Mouse (Mus musculus) hindbrain, postnatal 0 days (tissue): ENCODE data around the gene Fam162a. TPM values are rescaled to one million over a fixed set of nuclear protein-coding genes. Genes with fewer than 3 reads are reported as not detected.
A peak's percentile ranks its signal among the peaks of the same experiment; 100 is the strongest.
"Not testable (repeated sequence)": the region's sequence is repeated elsewhere in the genome, so short reads cannot be mapped to it uniquely, and the experiment has no call there.

Experiments
- ATAC-seq: fragments of 200-750 bp; cut with Nextera tagmentation; 2 replicates; pipeline ENCODE4 v1.8.0; 2017; ENCODE audit warnings: mild to moderate bottlenecking, moderate TSS enrichment, moderate library complexity
- DNase-seq: peaks from one replicate; pipeline ENCODE4 v3.0.0-alpha.2; 2015; ENCODE audit warnings: low spot score
- H3K27ac ChIP-seq: fragments of 300-500 bp; sonication (generic); 2 replicates; pipeline ENCODE4 v1.5.1; 2014; ENCODE audit warnings: mild to moderate bottlenecking
- H3K27me3 ChIP-seq: fragments of 300-500 bp; sonication (generic); 2 replicates; pipeline ENCODE4 v1.6.1; 2014; ENCODE audit warnings: low read length, mixed read lengths; ENCODE audit not compliant: insufficient read depth
- H3K36me3 ChIP-seq: fragments of 300-500 bp; sonication (generic); 2 replicates; pipeline ENCODE4 v1.6.1; 2014; ENCODE audit warnings: low read length, mixed read lengths; ENCODE audit not compliant: insufficient read depth
- H3K4me1 ChIP-seq: fragments of 300-500 bp; sonication (generic); 2 replicates; pipeline ENCODE4 v1.6.1; 2014; ENCODE audit warnings: antibody characterized with exemption, low read length, mixed read lengths; ENCODE audit not compliant: insufficient read depth
- H3K4me2 ChIP-seq: fragments of 300-500 bp; sonication (generic); 2 replicates; pipeline ENCODE4 v1.6.1; 2014; ENCODE audit warnings: low read depth, mild to moderate bottlenecking, low read length, moderate library complexity, mixed read lengths
- H3K4me3 ChIP-seq: fragments of 300-500 bp; sonication (generic); 2 replicates; pipeline ENCODE4 v1.5.1; 2014; ENCODE audit warnings: low read length
- H3K9ac ChIP-seq: fragments of 300-500 bp; sonication (generic); replicated peaks from 2 replicates; pipeline ENCODE4 v1.6.1; 2014; ENCODE audit warnings: mild to moderate bottlenecking, low read length, moderate library complexity, mixed read lengths
- H3K9me3 ChIP-seq: fragments of 300-500 bp; sonication (generic); 2 replicates; pipeline ENCODE4 v1.6.1; 2016; ENCODE audit warnings: low read length, mixed read lengths
- CTCF ChIP-seq: IDR thresholded peaks from 2 replicates; pipeline ENCODE4 v1.5.1; 2016; ENCODE audit warnings: antibody characterized with exemption, control low read depth, low read depth
- WGBS: fragments of 180-500 bp; shearing (Covaris S2); extraction: QIAGEN DNeasy Blood & Tissue Kit; methylation state at CpG from one replicate; pipeline ENCODE4 v1.1.7; 2014; 5-methylcytosine and 5-hydroxymethylcytosine counted together
- polyA plus RNA-seq: library from polyadenylated mRNA; unstranded; fragments of >200 nt; fragmentation: Nextera tagmentation; extraction: Ambion mirVana; gene quantifications from 2 replicates; pipeline ENCODE4 v1.2.1, GENCODE M21; 2015
- total RNA-seq: library from RNA; depleted of rRNA; stranded (reverse); fragments of >200 nt; gene quantifications from 2 replicates; pipeline ENCODE4 v1.2.3, GENCODE M21; 2014; rRNA removed

The Fam162a gene
- total RNA-seq: 7.2 and 8.3 TPM in 2 replicates
- polyA plus RNA-seq: 145 and 146 TPM in 2 replicates

DNA sequence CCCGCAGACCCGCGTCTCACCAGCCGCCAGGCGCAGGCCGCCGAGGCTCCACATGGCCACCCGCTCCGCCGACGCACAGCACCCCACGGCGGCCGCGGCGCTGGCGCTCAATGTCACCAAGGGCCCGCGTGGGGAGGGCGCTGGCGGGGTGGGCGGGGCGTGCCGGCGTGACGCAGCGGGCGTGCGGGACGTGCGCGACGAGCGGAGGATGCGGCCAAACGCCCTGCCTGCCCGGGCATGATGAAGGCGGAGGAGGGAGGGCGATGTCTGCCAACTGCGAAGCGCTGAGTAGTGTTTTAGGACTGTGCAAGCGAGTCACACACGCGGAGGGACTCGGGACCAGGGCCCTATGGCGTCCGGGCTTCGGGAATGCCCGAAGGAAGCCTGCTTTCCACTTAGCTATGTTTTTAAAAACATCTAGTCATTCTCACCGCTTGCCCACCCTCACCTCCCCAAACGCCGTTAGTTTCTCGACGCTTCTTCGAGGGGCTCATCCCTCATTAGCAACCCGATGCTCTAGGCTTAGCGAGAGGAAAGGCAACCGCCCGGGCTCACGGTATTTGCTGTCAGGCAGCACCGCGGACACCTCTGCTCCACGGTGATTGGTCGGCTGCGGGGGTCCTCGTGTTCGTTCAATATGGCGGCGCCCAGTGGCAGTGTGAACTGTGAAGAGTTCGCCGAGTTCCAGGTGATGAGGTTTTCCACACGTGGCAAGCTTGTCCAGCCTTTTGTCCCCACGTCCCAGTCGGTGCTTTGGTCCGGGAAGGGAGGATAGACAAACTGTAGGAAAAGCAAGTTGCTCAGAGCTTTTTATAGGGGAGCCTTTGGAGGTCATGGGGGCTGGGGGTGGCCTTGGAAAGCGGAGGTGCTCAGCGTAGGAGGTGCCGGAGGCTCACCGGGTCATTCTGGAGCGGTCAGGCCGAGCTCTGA lies at the start of gene Fam162a, which contains the start of gene Ccdc58:
Gene Fam162a (minus strand): TSS at position 145 of the 930 bp plus-strand sequence.
Gene Ccdc58 (plus strand): TSS at position 236 of the 930 bp plus-strand sequence.
- ATAC-seq (peak; percentile 95), DNase-seq (peak; percentile 94)
- H3K36me3 ChIP-seq: no peaks in the 10 kb centered on the region
- H3K27me3 ChIP-seq: no peaks in the 10 kb centered on the region
- H3K27ac ChIP-seq: peak within 1 kb of the TSS; percentile 99
- H3K4me2 ChIP-seq: peak within 1 kb of the TSS; percentile 90
- TF ChIP-seq CTCF: peak; percentile 17; the same call in 1 of the 2 replicates
- peaks cover 7% of the 10 kb centered on the region; the same call in 1 of the 2 replicates for H3K4me1 ChIP-seq
- H3K4me3 ChIP-seq: peak within 1 kb of the TSS; percentile 85
- H3K9me3 ChIP-seq: no peaks in the 10 kb centered on the region
- H3K9ac ChIP-seq: peak within 1 kb of the TSS; percentile 88
- under 1% methylated on average over 80 of the region's 81 CpGs for WGBS

DNA sequence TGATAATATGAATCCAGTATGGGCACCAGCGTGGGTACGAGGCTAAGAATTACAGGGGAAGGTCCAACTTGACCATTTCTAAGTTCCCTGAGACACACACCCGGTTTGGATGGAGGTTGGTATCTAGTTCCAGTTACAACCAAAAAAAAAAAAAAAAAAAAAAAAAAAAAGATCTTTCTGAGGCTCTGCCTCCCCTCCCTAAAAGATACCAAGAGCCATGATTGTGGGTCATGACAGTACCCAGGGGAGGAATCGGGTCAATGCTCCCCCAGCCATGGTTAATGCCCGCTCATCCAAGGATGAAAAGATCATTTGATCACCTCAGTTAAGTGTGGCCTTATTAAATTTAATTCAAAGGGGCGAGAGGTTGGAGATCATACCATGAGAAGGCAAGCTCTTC lies 44.4 kb upstream of the Fam162a start:
- not testable (repeated sequence) for H3K4me1 ChIP-seq, H3K4me2 ChIP-seq, ATAC-seq, H3K27ac ChIP-seq, H3K4me3 ChIP-seq, DNase-seq, H3K9me3 ChIP-seq, H3K27me3 ChIP-seq, H3K9ac ChIP-seq, H3K36me3 ChIP-seq
- 95% methylated on average over 6 of the region's 6 CpGs for WGBS

DNA sequence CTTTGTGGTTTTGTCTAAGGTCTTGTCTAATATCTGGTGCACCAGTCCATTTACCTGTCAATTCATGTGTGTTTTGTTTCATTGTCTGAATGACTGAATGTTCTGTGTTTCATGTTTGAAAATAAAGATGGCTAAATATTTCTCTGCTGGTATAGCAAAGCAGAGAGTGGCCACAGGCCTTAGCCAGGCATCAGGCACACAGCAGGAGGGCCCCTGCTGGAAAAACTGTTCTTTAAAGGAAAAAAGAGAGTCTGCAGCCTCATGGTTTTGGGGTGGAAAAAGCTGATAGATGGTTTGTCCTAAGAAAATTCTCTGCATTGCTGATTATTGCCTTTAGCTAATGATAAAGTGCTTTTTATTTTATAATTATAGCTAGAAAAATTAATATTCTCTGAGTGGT lies 40.1 kb upstream of the Fam162a start:
- H3K4me1 ChIP-seq, DNase-seq, H3K27ac ChIP-seq, H3K9me3 ChIP-seq, H3K4me2 ChIP-seq, H3K4me3 ChIP-seq, H3K9ac ChIP-seq, H3K27me3 ChIP-seq, ATAC-seq, H3K36me3 ChIP-seq: not testable (repeated sequence)

DNA sequence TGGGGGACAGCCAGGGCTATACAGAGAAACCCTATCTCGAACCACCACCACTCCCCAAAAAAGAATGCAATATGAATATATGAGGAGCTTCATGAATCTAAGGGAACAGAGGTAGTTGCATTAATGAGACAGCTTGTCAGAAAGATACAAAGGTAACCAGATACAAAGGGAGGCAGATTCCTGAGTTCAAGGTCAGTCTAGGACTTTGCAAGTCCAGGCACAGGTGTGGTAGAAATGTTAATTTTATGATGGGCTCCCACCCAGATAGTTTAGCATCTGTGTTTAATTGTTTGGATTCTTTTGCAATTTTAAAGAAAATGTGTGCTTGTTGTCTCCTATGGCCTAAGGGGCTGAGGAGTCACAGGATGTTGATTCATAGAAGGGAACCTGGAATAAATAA lies 30.8 kb upstream of the Fam162a start:
- Histone ChIP-seq H3K36me3 (no peaks in the 10 kb centered on the region), H3K9ac (no peak overlapping the region), H3K27me3 (no peaks in the 10 kb centered on the region), H3K4me1 (no peaks in the 10 kb centered on the region), H3K27ac (no peak overlapping the region), H3K9me3 (peaks cover 4% of the 10 kb centered on the region; the same call in 1 of the 2 replicates), H3K4me3 (no peak overlapping the region), H3K4me2 (no peak overlapping the region)
- WGBS: 76% methylated on average over 1 of the region's 1 CpGs
- DNase-seq: no peak
- ATAC-seq: no peak
- no peak for TF ChIP-seq CTCF

DNA sequence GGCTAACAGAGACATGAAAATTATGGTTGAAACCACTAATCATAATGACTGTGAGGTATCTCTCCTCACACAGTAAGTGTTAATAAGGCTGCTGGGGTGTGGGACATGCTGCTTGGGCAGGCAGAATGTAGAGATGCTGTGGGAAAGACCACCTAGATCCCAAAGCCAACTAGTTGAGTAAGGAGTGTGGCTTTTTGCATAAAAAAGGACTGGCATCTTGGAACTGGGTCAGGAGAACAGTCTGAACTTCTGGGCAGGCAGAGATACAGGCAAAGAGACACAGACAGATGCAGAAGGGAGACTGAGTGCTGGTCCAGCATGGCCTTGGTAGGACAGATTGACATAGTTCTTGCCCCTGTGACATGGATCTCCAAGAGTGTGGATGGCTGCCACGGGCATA lies 30.1 kb upstream of the Fam162a start:
- no peak for ATAC-seq
- H3K27me3 ChIP-seq: no peaks in the 10 kb centered on the region
- H3K4me1 ChIP-seq: no peaks in the 10 kb centered on the region
- peaks cover 4% of the 10 kb centered on the region; the same call in 1 of the 2 replicates for H3K9me3 ChIP-seq
- no peaks in the 10 kb centered on the region for H3K36me3 ChIP-seq
- no peak overlapping the region for H3K4me3 ChIP-seq
- 85% methylated on average over 1 of the region's 1 CpGs for WGBS
- DNase-seq: no peak
- no peak for TF ChIP-seq CTCF
- H3K27ac ChIP-seq: no peak overlapping the region
- no peak overlapping the region for H3K9ac ChIP-seq
- H3K4me2 ChIP-seq: no peak overlapping the region

DNA sequence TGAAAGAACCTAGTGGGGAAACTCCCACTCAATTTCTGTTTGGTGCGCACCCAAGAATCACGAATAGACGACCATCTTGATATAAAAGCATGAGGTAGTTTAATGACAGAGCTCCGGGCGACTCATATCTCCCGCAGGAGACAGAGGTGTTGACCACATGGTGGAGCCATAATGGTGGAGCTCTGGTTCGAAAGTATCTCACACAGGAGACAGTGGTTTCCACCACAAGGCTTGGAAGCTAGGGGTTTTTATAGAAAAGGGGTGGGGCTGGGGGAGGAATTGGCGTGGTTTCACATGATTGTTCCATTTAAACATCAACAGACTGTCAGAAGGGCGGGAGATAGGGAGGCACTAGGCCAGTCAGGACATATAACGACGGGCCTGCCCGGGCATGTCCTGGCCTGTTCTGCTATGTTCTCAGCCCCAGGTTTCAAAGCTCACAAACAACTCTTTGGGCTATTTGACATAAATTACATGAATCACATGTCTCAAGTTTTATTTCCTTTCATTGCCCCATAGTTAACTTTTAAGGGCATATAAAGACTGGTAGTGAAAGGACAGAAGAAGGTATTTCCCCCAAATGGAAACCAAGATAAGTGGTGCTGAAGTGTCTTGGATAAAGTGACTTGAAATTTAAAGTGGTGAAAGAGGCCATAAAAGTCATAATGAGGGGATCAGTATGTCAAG lies 26.6 kb upstream of the Fam162a start:
- not testable (repeated sequence) for H3K27me3 ChIP-seq, H3K4me1 ChIP-seq, H3K4me3 ChIP-seq, H3K36me3 ChIP-seq, DNase-seq, H3K9me3 ChIP-seq, ATAC-seq, H3K4me2 ChIP-seq, H3K27ac ChIP-seq, H3K9ac ChIP-seq
- WGBS: 93% methylated on average over 12 of the region's 12 CpGs
